Mouse (Mus musculus) heart, embryonic 16.5 days (tissue): Measurements from ENCODE around the gene Ivns1abp. TPM values are rescaled to one million over a fixed set of nuclear protein-coding genes. Genes with fewer than 3 reads are reported as not detected.
A peak's percentile ranks its signal among the peaks of the same experiment; 100 is the strongest.
"Not testable (repeated sequence)": the region's sequence is repeated elsewhere in the genome, so short reads cannot be mapped to it uniquely, and the experiment has no call there.

Source experiments
- ATAC-seq: fragments of 200-750 bp; cut with Nextera tagmentation; replicated peaks from 2 replicates; pipeline ENCODE4 v1.8.0; 2017; ENCODE audit warnings: moderate number of reproducible peaks; ENCODE audit not compliant: insufficient read depth, low FRiP score; ENCODE audit errors: extremely low read depth
- H3K27ac ChIP-seq: fragments of 300-500 bp; sonication (generic); 2 replicates; pipeline ENCODE4 v1.5.1; 2014; ENCODE audit warnings: mild to moderate bottlenecking, low read length, control low read depth, moderate library complexity
- H3K27me3 ChIP-seq: fragments of 300-500 bp; sonication (generic); 2 replicates; pipeline ENCODE4 v1.6.1; 2014; ENCODE audit warnings: low read length, mixed read lengths; ENCODE audit not compliant: control insufficient read depth, insufficient read depth
- H3K36me3 ChIP-seq: fragments of 300-500 bp; sonication (generic); 2 replicates; pipeline ENCODE4 v1.6.1; 2014; ENCODE audit not compliant: control insufficient read depth, insufficient read depth
- H3K4me1 ChIP-seq: fragments of 300-500 bp; sonication (generic); 2 replicates; pipeline ENCODE4 v1.6.1; 2014; ENCODE audit warnings: low read length, mixed read lengths; ENCODE audit not compliant: control insufficient read depth, insufficient read depth
- H3K4me2 ChIP-seq: fragments of 300-500 bp; sonication (generic); 2 replicates; pipeline ENCODE4 v1.6.1; 2014; ENCODE audit warnings: low read depth, mild to moderate bottlenecking, control low read depth, low read length
- H3K4me3 ChIP-seq: fragments of 300-500 bp; sonication (generic); 2 replicates; pipeline ENCODE4 v1.5.1; 2014; ENCODE audit warnings: mild to moderate bottlenecking, control low read depth, low read length
- H3K9ac ChIP-seq: fragments of 300-500 bp; sonication (generic); 2 replicates; pipeline ENCODE4 v1.6.1; 2014; ENCODE audit warnings: low read length, control low read depth
- H3K9me3 ChIP-seq: fragments of 300-500 bp; sonication (generic); replicated peaks from 2 replicates; pipeline ENCODE4 v1.6.1; 2016; ENCODE audit warnings: low read length; ENCODE audit not compliant: control insufficient read depth
- WGBS: fragments of 180-500 bp; shearing (Covaris S2); extraction: QIAGEN DNeasy Blood & Tissue Kit; methylation state at CpG from one replicate; pipeline ENCODE4 v1.1.7; 2014; 5-methylcytosine and 5-hydroxymethylcytosine counted together
- polyA plus RNA-seq: library from polyadenylated mRNA; unstranded; fragments of >200 nt; fragmentation: Nextera tagmentation; extraction: Ambion mirVana; gene quantifications from 2 replicates; pipeline ENCODE4 v1.2.1, GENCODE M21; 2015

The Ivns1abp gene
- polyA plus RNA-seq, 1 experiment from 2014 or later, result 367 TPM

- Histone ChIP-seq H3K4me3 (peak overlapping the region; percentile 99), H3K4me2 (peak overlapping the region; percentile 71), H3K27me3 (no peaks in the 10 kb centered on the region), H3K36me3 (peaks cover 6% of the 10 kb centered on the region; the same call in 1 of the 2 replicates), H3K9me3 (no peaks in the 10 kb centered on the region), H3K27ac (peak overlapping the region; percentile 96), H3K4me1 (peaks cover 45% of the 10 kb centered on the region), H3K9ac (peak overlapping the region; percentile 98)
- ATAC-seq, result peak; percentile 78
- WGBS, result under 1% methylated on average over 55 of the region's 55 CpGs
Measured at GRCm38 (mm10) chr1:151345109-151345862, 1.0 kb downstream of the Ivns1abp start.

GRCm38 (mm10) chr1:151345863-151346195 lies 1.6 kb downstream of the Ivns1abp start:
- peak overlapping the region; percentile 71 for H3K4me2 ChIP-seq
- peaks cover 45% of the 10 kb centered on the region for H3K4me1 ChIP-seq
- no peaks in the 10 kb centered on the region for H3K9me3 ChIP-seq
- H3K27me3 ChIP-seq, result no peaks in the 10 kb centered on the region
- H3K27ac ChIP-seq, result peak overlapping the region; percentile 96
- H3K9ac ChIP-seq, result peak overlapping the region; percentile 98
- no peak for ATAC-seq
- H3K4me3 ChIP-seq, result peak overlapping the region; percentile 99
- peaks cover 10% of the 10 kb centered on the region; the same call in 1 of the 2 replicates for H3K36me3 ChIP-seq

- Histone ChIP-seq H3K4me3 (peak overlapping the region; percentile 99), H3K4me1 (peaks cover 37% of the 10 kb centered on the region), H3K36me3 (peaks cover 17% of the 10 kb centered on the region), H3K9me3 (no peaks in the 10 kb centered on the region), H3K4me2 (peak overlapping the region; percentile 71), H3K27me3 (no peaks in the 10 kb centered on the region), H3K9ac (peak overlapping the region; percentile 98), H3K27ac (peak overlapping the region; percentile 96)
- 10% methylated on average over 6 of the region's 6 CpGs for WGBS
- no peak for ATAC-seq
Measured at GRCm38 (mm10) chr1:151346681-151347127, 2.4 kb downstream of the Ivns1abp start.

- 62% methylated on average over 4 of the region's 4 CpGs for WGBS
- H3K4me2 ChIP-seq, result peak overlapping the region; percentile 36
- not testable (repeated sequence) for H3K9me3 ChIP-seq, ATAC-seq, H3K27me3 ChIP-seq, H3K9ac ChIP-seq, H3K27ac ChIP-seq
- peaks cover 32% of the 10 kb centered on the region for H3K36me3 ChIP-seq
- H3K4me3 ChIP-seq, result peak overlapping the region; percentile 17; the same call in 1 of the 2 replicates
- H3K4me1 ChIP-seq, result peaks cover 23% of the 10 kb centered on the region
Measured at GRCm38 (mm10) chr1:151348293-151348692, 4.0 kb downstream of the Ivns1abp start.

GRCm38 (mm10) chr1:151352911-151353310 lies 8.6 kb downstream of the Ivns1abp start:
- Histone ChIP-seq H3K9ac (no peak overlapping the region), H3K27me3 (no peaks in the 10 kb centered on the region), H3K36me3 (peaks cover 71% of the 10 kb centered on the region), H3K27ac (no peak overlapping the region), H3K4me1 (peaks cover 12% of the 10 kb centered on the region), H3K4me3 (no peak overlapping the region), H3K9me3 (no peaks in the 10 kb centered on the region), H3K4me2 (no peak overlapping the region)
- ATAC-seq, result no peak; the same call in 1 of the 2 replicates
- 82% methylated on average over 2 of the region's 2 CpGs for WGBS

- no peaks in the 10 kb centered on the region for H3K9me3 ChIP-seq
- no peak overlapping the region for H3K4me2 ChIP-seq
- no peaks in the 10 kb centered on the region for H3K27me3 ChIP-seq
- ATAC-seq, result no peak
- no peak overlapping the region for H3K4me3 ChIP-seq
- no peaks in the 10 kb centered on the region for H3K4me1 ChIP-seq
- H3K27ac ChIP-seq, result no peak overlapping the region
- H3K36me3 ChIP-seq, result peaks cover 88% of the 10 kb centered on the region
- WGBS, result 92% methylated on average over 5 of the region's 5 CpGs
- no peak overlapping the region for H3K9ac ChIP-seq
Measured at GRCm38 (mm10) chr1:151355994-151356393, 11.7 kb downstream of the Ivns1abp start.

GRCm38 (mm10) chr1:151359374-151359773 lies 15.1 kb downstream of the Ivns1abp start:
- no peaks in the 10 kb centered on the region for H3K9me3 ChIP-seq
- WGBS, result 87% methylated on average over 3 of the region's 3 CpGs
- no peak for ATAC-seq
- H3K9ac ChIP-seq, result no peak overlapping the region
- H3K27me3 ChIP-seq, result no peaks in the 10 kb centered on the region
- H3K4me2 ChIP-seq, result no peak overlapping the region
- H3K36me3 ChIP-seq, result peaks cover 84% of the 10 kb centered on the region
- H3K4me1 ChIP-seq, result no peaks in the 10 kb centered on the region
- no peak overlapping the region for H3K4me3 ChIP-seq
- no peak overlapping the region for H3K27ac ChIP-seq

- Histone ChIP-seq H3K27me3 (no peaks in the 10 kb centered on the region), H3K4me2 (no peak overlapping the region), H3K27ac (no peak overlapping the region; the same call in 1 of the 2 replicates), H3K4me1 (peaks cover 2% of the 10 kb centered on the region; the same call in 1 of the 2 replicates), H3K9ac (no peak overlapping the region), H3K9me3 (no peaks in the 10 kb centered on the region), H3K36me3 (peaks cover 53% of the 10 kb centered on the region), H3K4me3 (no peak overlapping the region)
- no peak for ATAC-seq
- WGBS, result 75% methylated on average over 8 of the region's 8 CpGs
Measured at GRCm38 (mm10) chr1:151366944-151367605, 22.8 kb downstream of the Ivns1abp start.

GRCm38 (mm10) chr1:151367721-151368324 lies 23.5 kb downstream of the Ivns1abp start:
- peaks cover 46% of the 10 kb centered on the region for H3K36me3 ChIP-seq
- H3K27me3 ChIP-seq, result no peaks in the 10 kb centered on the region
- H3K4me3 ChIP-seq, result no peak overlapping the region
- H3K9me3 ChIP-seq, result no peaks in the 10 kb centered on the region
- H3K4me2 ChIP-seq, result no peak overlapping the region
- no peak overlapping the region for H3K27ac ChIP-seq
- no peak overlapping the region for H3K9ac ChIP-seq
- ATAC-seq, result no peak
- 86% methylated on average over 5 of the region's 5 CpGs for WGBS
- peaks cover 2% of the 10 kb centered on the region; the same call in 1 of the 2 replicates for H3K4me1 ChIP-seq
